29 mouse cellular contexts compared by ENCODE assay signal in the genomic region with DNA sequence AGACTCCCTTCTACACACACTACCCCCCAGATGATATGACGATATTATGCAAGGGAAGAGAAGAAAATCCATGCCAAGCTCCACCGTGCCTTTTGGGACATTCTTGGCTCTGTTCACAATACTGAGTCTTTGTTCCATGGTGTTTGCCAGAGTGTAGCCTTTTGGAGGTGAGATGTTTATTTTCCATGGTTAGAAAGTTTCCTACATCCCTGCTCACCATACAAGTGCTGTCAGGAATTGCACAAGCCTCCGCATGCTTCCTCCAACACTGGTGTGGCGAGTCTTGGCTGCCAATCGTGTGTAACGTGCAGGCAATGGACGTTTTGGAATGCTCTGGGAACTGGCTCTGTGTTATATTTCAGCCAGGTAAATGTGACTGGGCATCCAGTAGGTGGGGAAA.
A peak's percentile ranks its signal among the peaks of the same experiment; 100 is the strongest.
DNase-seq lines count a peak whose midpoint lies in the region; ATAC-seq lines count a peak whose summit lies in the region.
"Had no signal": no experiment of that assay in that cellular context is flagged by ENCODE, and none has a peak within 500 bp of the region (broad histone marks: within the 10 kb centered on the region; RNA-seq: fewer than 3 reads in every experiment).

No protein-coding gene starts in this region.

- no peaks in the 10 kb centered on the region for H3K4me1 ChIP-seq in embryonic facial prominence, embryonic 14.5 days (ENCODE audit: control insufficient read depth, insufficient read depth, low read length)
- H3K4me1 ChIP-seq in embryonic facial prominence, embryonic 10.5 days: no peaks in the 10 kb centered on the region
- H3K4me1 ChIP-seq in limb, embryonic 15.5 days: 0 out of 2 replicates have a peak, but pooled peaks cover 3% of the 10 kb centered on the region
- peaks cover 3% of the 10 kb centered on the region; the same call in 1 of the 2 replicates for H3K4me1 ChIP-seq in stomach, embryonic 16.5 days (ENCODE audit: control insufficient read depth, insufficient read depth, low read length)
- H3K4me1 ChIP-seq: heart, embryonic 15.5 days; hindbrain, embryonic 13.5 days; kidney, embryonic 15.5 days; liver, embryonic 12.5 days; midbrain, embryonic 10.5 days; neural tube, embryonic 13.5 days had no signal

- no peaks in the 10 kb centered on the region for H3K27me3 ChIP-seq in embryonic facial prominence, embryonic 14.5 days (replicated peaks; ENCODE audit: control insufficient read depth, insufficient read depth, low read length)
- no peaks in the 10 kb centered on the region for H3K27me3 ChIP-seq in embryonic facial prominence, embryonic 10.5 days (replicated peaks; ENCODE audit: low read depth, poor library complexity, severe bottlenecking)
- no peaks in the 10 kb centered on the region for H3K27me3 ChIP-seq in limb, embryonic 15.5 days
- H3K27me3 ChIP-seq in stomach, embryonic 16.5 days (ENCODE audit: control insufficient read depth, insufficient read depth, low read length): no peaks in the 10 kb centered on the region
- H3K27me3 ChIP-seq: embryonic facial prominence, embryonic 15.5 days; heart, embryonic 15.5 days; hindbrain, embryonic 13.5 days; kidney, embryonic 15.5 days; liver, embryonic 12.5 days; neural tube, embryonic 13.5 days had no signal

- H3K4me2 ChIP-seq in embryonic facial prominence, embryonic 14.5 days (ENCODE audit: low read depth, low read length): no peak overlapping the region
- no peak overlapping the region for H3K4me2 ChIP-seq in limb, embryonic 15.5 days
- H3K4me2 ChIP-seq in stomach, embryonic 16.5 days (ENCODE audit: low read depth, low read length): no peak overlapping the region
- H3K4me2 ChIP-seq: embryonic facial prominence, embryonic 15.5 days; heart, embryonic 15.5 days; hindbrain, embryonic 13.5 days; kidney, embryonic 15.5 days; liver, embryonic 12.5 days; neural tube, embryonic 13.5 days had no signal

- no peak overlapping the region for H3K27ac ChIP-seq in embryonic facial prominence, embryonic 14.5 days (replicated peaks; ENCODE audit: low read depth, low read length)
- H3K27ac ChIP-seq in embryonic facial prominence, embryonic 10.5 days (replicated peaks): no peak overlapping the region
- peak overlapping the region; percentile 60 for H3K27ac ChIP-seq in limb, embryonic 15.5 days
- 0 out of 2 replicates have a peak overlapping the region, but pooled peaks have one; percentile 18 for H3K27ac ChIP-seq in stomach, embryonic 16.5 days (ENCODE audit: low read length)
- H3K27ac ChIP-seq: embryonic facial prominence, embryonic 15.5 days; heart, embryonic 15.5 days; hindbrain, embryonic 13.5 days; kidney, embryonic 15.5 days; liver, embryonic 12.5 days; macrophage; midbrain, embryonic 10.5 days; neural tube, embryonic 13.5 days had no signal

- H3K4me3 ChIP-seq in embryonic facial prominence, embryonic 14.5 days (ENCODE audit: low read depth, low read length): no peak overlapping the region
- no peak overlapping the region for H3K4me3 ChIP-seq in embryonic facial prominence, embryonic 10.5 days
- H3K4me3 ChIP-seq in limb, embryonic 15.5 days: no peak overlapping the region
- no peak overlapping the region for H3K4me3 ChIP-seq in stomach, embryonic 16.5 days (replicated peaks; ENCODE audit: low read length)
- H3K4me3 ChIP-seq: embryonic facial prominence, embryonic 15.5 days; heart, embryonic 15.5 days; hindbrain, embryonic 13.5 days; kidney, embryonic 15.5 days; liver, embryonic 12.5 days; midbrain, embryonic 10.5 days; myocyte; neural tube, embryonic 13.5 days had no signal

- DNase-seq in embryonic facial prominence, embryonic 14.5 days (ENCODE audit: low spot score): peak; percentile 57
- no peak for DNase-seq in embryonic facial prominence, embryonic 10.5 days (ENCODE audit: low spot score)
- peak; percentile 50 for DNase-seq in fat pad, adult 2 months (ENCODE audit: extremely low read depth, low read depth, low spot score)
- DNase-seq in cerebellum, adult 9-11 months: no peak
- DNase-seq in right cerebral cortex, postnatal 4 days: no peak
- DNase-seq: cerebellum, adult 2 months; cerebellum, postnatal 36 days; embryo, embryonic 11 days; gastrocnemius, postnatal 36 days; heart, postnatal 36 days; kidney, adult 11 months; kidney, postnatal 4 days; retina, postnatal 1 day; right cerebral cortex, postnatal 25 days; thymus, adult 18-20 months; thymus, postnatal 36 days had no signal

- H3K36me3 ChIP-seq in embryonic facial prominence, embryonic 14.5 days (ENCODE audit: control insufficient read depth, insufficient read depth, low read length): no peaks in the 10 kb centered on the region
- H3K36me3 ChIP-seq in embryonic facial prominence, embryonic 10.5 days (replicated peaks): no peaks in the 10 kb centered on the region
- H3K36me3 ChIP-seq in limb, embryonic 15.5 days: no peaks in the 10 kb centered on the region
- H3K36me3 ChIP-seq in stomach, embryonic 16.5 days (ENCODE audit: control insufficient read depth, insufficient read depth, low read length): no peaks in the 10 kb centered on the region
- H3K36me3 ChIP-seq: embryonic facial prominence, embryonic 15.5 days; heart, embryonic 15.5 days; hindbrain, embryonic 13.5 days; kidney, embryonic 15.5 days; liver, embryonic 12.5 days; midbrain, embryonic 10.5 days; neural tube, embryonic 13.5 days had no signal

- ATAC-seq in embryonic facial prominence, embryonic 14.5 days (ENCODE audit: low read depth): no peak
- peak; percentile 76 for ATAC-seq in limb, embryonic 15.5 days (ENCODE audit: insufficient number of reproducible peaks, low FRiP score, low TSS enrichment, low read depth)
- no peak for ATAC-seq in stomach, embryonic 16.5 days (ENCODE audit: insufficient read depth, low FRiP score)
- ATAC-seq: CD4-positive, CD25-positive, alpha-beta regulatory T cell, adult 4 months; liver, embryonic 12.5 days; midbrain, embryonic 16.5 days had no signal

- H3K9me3 ChIP-seq in embryonic facial prominence, embryonic 14.5 days (ENCODE audit: control insufficient read depth, low read length): no peaks in the 10 kb centered on the region
- no peaks in the 10 kb centered on the region for H3K9me3 ChIP-seq in embryonic facial prominence, embryonic 10.5 days
- H3K9me3 ChIP-seq in limb, embryonic 15.5 days: no peaks in the 10 kb centered on the region
- no peaks in the 10 kb centered on the region for H3K9me3 ChIP-seq in stomach, embryonic 16.5 days (replicated peaks; ENCODE audit: control insufficient read depth, low read length)
- H3K9me3 ChIP-seq: embryonic facial prominence, embryonic 15.5 days; heart, embryonic 15.5 days; hindbrain, embryonic 13.5 days; kidney, embryonic 15.5 days; liver, embryonic 12.5 days; midbrain, embryonic 10.5 days; neural tube, embryonic 13.5 days had no signal

- WGBS in embryonic facial prominence, embryonic 14.5 days: 53% methylated on average over 7 of the region's 7 CpGs
- WGBS in embryonic facial prominence, embryonic 10.5 days: 81% methylated on average over 7 of the region's 7 CpGs
- WGBS in limb, embryonic 15.5 days: 43% methylated on average over 7 of the region's 7 CpGs
- 59% methylated on average over 7 of the region's 7 CpGs for WGBS in stomach, embryonic 16.5 days

- no peak overlapping the region for H3K9ac ChIP-seq in embryonic facial prominence, embryonic 14.5 days (ENCODE audit: low read depth, low read length)
- H3K9ac ChIP-seq in limb, embryonic 15.5 days: no peak overlapping the region
- H3K9ac ChIP-seq in stomach, embryonic 16.5 days (ENCODE audit: low read length): no peak overlapping the region
- H3K9ac ChIP-seq: embryonic facial prominence, embryonic 15.5 days; heart, embryonic 15.5 days; hindbrain, embryonic 13.5 days; kidney, embryonic 15.5 days; liver, embryonic 12.5 days; neural tube, embryonic 13.5 days had no signal

Comparison
In these comparisons a context has a peak if more than half of its experiments do, and no peak if none do; other contexts are left out.
1. DNase-seq: peak in embryonic facial prominence, embryonic 14.5 days (single experiment) and fat pad, adult 2 months (single experiment); none in embryonic facial prominence, embryonic 10.5 days (single experiment), cerebellum, adult 9-11 months (single experiment) and right cerebral cortex, postnatal 4 days (single experiment).
2. H3K27ac ChIP-seq: peak in limb, embryonic 15.5 days (single experiment) and stomach, embryonic 16.5 days (single experiment); none in embryonic facial prominence, embryonic 14.5 days (single experiment) and embryonic facial prominence, embryonic 10.5 days (single experiment).